Mouse (Mus musculus) testis, adult 2 months (tissue): ENCODE measurements at regions not wholly inside any gene's neighbourhood (a gene's known extent, or its start where the extent isn't known, plus 50 kb on each side); places are given as distances from the start of the nearest gene placed in this dataset.

ENCODE experiments used
- CTCF ChIP-seq: fragments of 200-500 bp; IDR thresholded peaks from 2 replicates; pipeline ENCODE4 v1.5.1; 2012; ENCODE audit warnings: low read depth, mild to moderate bottlenecking, inconsistent platforms, low read length, moderate library complexity; ENCODE audit not compliant: control insufficient read depth, insufficient read depth, insufficient replicate concordance
- POLR2A ChIP-seq: fragments of 200-500 bp; IDR thresholded peaks from 2 replicates; pipeline ENCODE4 v1.6.1; 2012; ENCODE audit warnings: low read depth, mild to moderate bottlenecking, inconsistent platforms, low read length, moderate library complexity; ENCODE audit not compliant: control insufficient read depth

DNA sequence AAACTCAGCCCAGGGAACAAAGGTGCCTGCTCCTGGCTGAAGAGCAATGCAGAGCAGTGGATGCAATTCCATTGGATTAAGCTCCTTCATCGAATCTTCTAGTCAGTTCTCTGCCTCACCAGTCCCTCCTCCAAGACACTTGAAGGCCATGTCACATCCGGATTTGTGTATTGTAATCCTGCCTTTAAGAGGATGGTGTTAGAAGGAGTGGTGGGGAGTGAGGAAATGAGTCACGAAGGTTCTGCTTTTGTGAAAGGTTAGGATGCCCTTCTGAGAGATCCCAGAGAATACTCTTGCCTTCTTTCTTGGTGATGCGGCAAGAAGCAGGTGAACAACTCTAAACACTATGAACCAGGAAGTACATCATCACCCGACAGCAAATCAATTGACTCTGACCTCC, 636.4 kb upstream of the Sall1 start:
- TF ChIP-seq POLR2A, result no peak
- TF ChIP-seq CTCF, result no peak
